Mouse (Mus musculus): ENCODE measurements around the gene Sult1d1.
"Not testable (repeated sequence)": the region's sequence is repeated elsewhere in the genome, so short reads cannot be mapped to it uniquely, and the experiment has no call there.

Sult1d1 gene

GRCm38 (mm10) chr5:87568845-87569244 lies at the start of gene Sult1d1:
Gene Sult1d1 (minus strand): TSS chr5:87569027.
- in situ Hi-C loops (cut with MboI; ENCODE audit: low pct_unique_long_range_greater_than_20kb in 1 of 2, low sequenced_read_pairs in 2 of 2, unreplicated experiment in 1 of 2), result no loop called here

GRCm38 (mm10) chr5:87615128-87615390 lies 46.2 kb upstream of the Sult1d1 start:
- in situ Hi-C loops (cut with MboI; ENCODE audit: low pct_unique_long_range_greater_than_20kb in 1 of 2, low sequenced_read_pairs in 2 of 2, unreplicated experiment in 1 of 2), result no loop called here

GRCm38 (mm10) chr5:87614364-87615127 lies 45.7 kb upstream of the Sult1d1 start:
- in situ Hi-C loops (cut with MboI; ENCODE audit: low pct_unique_long_range_greater_than_20kb in 1 of 2, low sequenced_read_pairs in 2 of 2, unreplicated experiment in 1 of 2), result no loop called here

GRCm38 (mm10) chr5:87601018-87601417 lies 32.2 kb upstream of the Sult1d1 start:
- in situ Hi-C loops (cut with MboI; ENCODE audit: low pct_unique_long_range_greater_than_20kb in 1 of 2, low sequenced_read_pairs in 2 of 2, unreplicated experiment in 1 of 2), result no loop called here

GRCm38 (mm10) chr5:87597891-87598290 lies 29.1 kb upstream of the Sult1d1 start:
- in situ Hi-C loops (cut with MboI; ENCODE audit: low pct_unique_long_range_greater_than_20kb in 1 of 2, low sequenced_read_pairs in 2 of 2, unreplicated experiment in 1 of 2), result no loop called here

- in situ Hi-C loops (cut with MboI; ENCODE audit: low pct_unique_long_range_greater_than_20kb in 1 of 2, low sequenced_read_pairs in 2 of 2, unreplicated experiment in 1 of 2), result no loop called here
These were observed 22.7 kb upstream of the Sult1d1 start, which contains the start of gene Sult1e1 for GRCm38 (mm10) chr5:87591494-87591893. Gene Sult1e1 (minus strand): TSS chr5:87591594.

- in situ Hi-C loops (cut with MboI; ENCODE audit: low pct_unique_long_range_greater_than_20kb in 1 of 2, low sequenced_read_pairs in 2 of 2, unreplicated experiment in 1 of 2), result no loop called here
These were observed 21.1 kb upstream of the Sult1d1 start for GRCm38 (mm10) chr5:87589916-87590315.

GRCm38 (mm10) chr5:87580389-87580788 lies 11.6 kb upstream of the Sult1d1 start:
- in situ Hi-C loops (cut with MboI; ENCODE audit: low pct_unique_long_range_greater_than_20kb in 1 of 2, low sequenced_read_pairs in 2 of 2, unreplicated experiment in 1 of 2), result no loop called here

- in situ Hi-C loops (cut with MboI; ENCODE audit: low pct_unique_long_range_greater_than_20kb in 1 of 2, low sequenced_read_pairs in 2 of 2, unreplicated experiment in 1 of 2), result no loop called here
These were observed 5.3 kb upstream of the Sult1d1 start for GRCm38 (mm10) chr5:87574174-87574573.

GRCm38 (mm10) chr5:87573490-87573889 lies 4.7 kb upstream of the Sult1d1 start:
- in situ Hi-C loops (cut with MboI; ENCODE audit: low pct_unique_long_range_greater_than_20kb in 1 of 2, low sequenced_read_pairs in 2 of 2, unreplicated experiment in 1 of 2), result no loop called here

- in situ Hi-C loops (cut with MboI; ENCODE audit: low pct_unique_long_range_greater_than_20kb in 1 of 2, low sequenced_read_pairs in 2 of 2, unreplicated experiment in 1 of 2), result no loop called here
These were observed 4.0 kb upstream of the Sult1d1 start for GRCm38 (mm10) chr5:87572781-87573180.

GRCm38 (mm10) chr5:87567306-87567705 lies 1.5 kb downstream of the Sult1d1 start:
- in situ Hi-C loops (cut with MboI; ENCODE audit: low pct_unique_long_range_greater_than_20kb in 1 of 2, low sequenced_read_pairs in 2 of 2, unreplicated experiment in 1 of 2), result no loop called here

- in situ Hi-C loops (cut with MboI; ENCODE audit: low pct_unique_long_range_greater_than_20kb in 1 of 2, low sequenced_read_pairs in 2 of 2, unreplicated experiment in 1 of 2), result no loop called here
These were observed 5.9 kb downstream of the Sult1d1 start for GRCm38 (mm10) chr5:87562966-87563365.

GRCm38 (mm10) chr5:87562526-87562925 lies 6.3 kb downstream of the Sult1d1 start:
- in situ Hi-C loops (cut with MboI; ENCODE audit: low pct_unique_long_range_greater_than_20kb in 1 of 2, low sequenced_read_pairs in 2 of 2, unreplicated experiment in 1 of 2), result no loop called here

GRCm38 (mm10) chr5:87560145-87560544 lies 8.7 kb downstream of the Sult1d1 start:
- in situ Hi-C loops (cut with MboI; ENCODE audit: low pct_unique_long_range_greater_than_20kb in 1 of 2, low sequenced_read_pairs in 2 of 2, unreplicated experiment in 1 of 2), result no loop called here

- in situ Hi-C loops (cut with MboI; ENCODE audit: low pct_unique_long_range_greater_than_20kb in 1 of 2, low sequenced_read_pairs in 2 of 2, unreplicated experiment in 1 of 2), result no loop called here
These were observed 17.9 kb downstream of the Sult1d1 start for GRCm38 (mm10) chr5:87550935-87551334.

- in situ Hi-C loops (cut with MboI; ENCODE audit: low pct_unique_long_range_greater_than_20kb in 1 of 2, low sequenced_read_pairs in 2 of 2, unreplicated experiment in 1 of 2), result no loop called here
These were observed 30.7 kb downstream of the Sult1d1 start, which contains the start of gene Sult1b1 for GRCm38 (mm10) chr5:87538111-87538510. Gene Sult1b1 (minus strand): TSS chr5:87538195.

- in situ Hi-C loops (cut with MboI; ENCODE audit: low pct_unique_long_range_greater_than_20kb in 1 of 2, low sequenced_read_pairs in 2 of 2, unreplicated experiment in 1 of 2), result no loop called here
These were observed 32.7 kb downstream of the Sult1d1 start for GRCm38 (mm10) chr5:87535994-87536644.

- in situ Hi-C loops (cut with MboI; ENCODE audit: low pct_unique_long_range_greater_than_20kb in 1 of 2, low sequenced_read_pairs in 2 of 2, unreplicated experiment in 1 of 2), result no loop called here
These were observed 36.5 kb downstream of the Sult1d1 start for GRCm38 (mm10) chr5:87532288-87532687.

- in situ Hi-C loops (cut with MboI; ENCODE audit: low pct_unique_long_range_greater_than_20kb in 1 of 2, low sequenced_read_pairs in 2 of 2, unreplicated experiment in 1 of 2), result not testable (repeated sequence)
These were observed 45.3 kb downstream of the Sult1d1 start for GRCm38 (mm10) chr5:87523561-87523960.
